Mouse (Mus musculus) intestine, embryonic 14.5 days (tissue): ENCODE data around the gene Tcta. TPM values are rescaled to one million over a fixed set of nuclear protein-coding genes. Genes with fewer than 3 reads are reported as not detected.
"Not testable (repeated sequence)": the region's sequence is repeated elsewhere in the genome, so short reads cannot be mapped to it uniquely, and the experiment has no call there.

Source experiments
- ATAC-seq: fragments of 200-750 bp; cut with Nextera tagmentation; replicated peaks from 2 replicates; pipeline ENCODE4 v1.8.0; 2017; ENCODE audit warnings: low read depth, moderate number of reproducible peaks, moderate TSS enrichment, moderate library complexity; ENCODE audit not compliant: low FRiP score, low TSS enrichment
- DNase-seq: peaks from one replicate; pipeline ENCODE4 v3.0.0-alpha.2; 2018; ENCODE audit warnings: low spot score
- H3K27ac ChIP-seq: fragments of 300-500 bp; sonication (generic); 2 replicates; pipeline ENCODE4 v1.5.1; 2014; ENCODE audit warnings: low read depth, mild to moderate bottlenecking, control low read depth
- H3K27me3 ChIP-seq: fragments of 300-500 bp; sonication (generic); replicated peaks from 2 replicates; pipeline ENCODE4 v1.6.1; 2014; ENCODE audit warnings: low read length, control low read depth; ENCODE audit not compliant: control insufficient read depth, insufficient read depth
- H3K36me3 ChIP-seq: fragments of 300-500 bp; sonication (generic); 2 replicates; pipeline ENCODE4 v1.6.1; 2014; ENCODE audit warnings: low read length, control low read depth; ENCODE audit not compliant: control insufficient read depth, insufficient read depth
- H3K4me1 ChIP-seq: fragments of 300-500 bp; sonication (generic); replicated peaks from 2 replicates; pipeline ENCODE4 v1.6.1; 2014; ENCODE audit warnings: low read length, control low read depth, mixed read lengths; ENCODE audit not compliant: control insufficient read depth, insufficient read depth
- H3K4me2 ChIP-seq: fragments of 300-500 bp; sonication (generic); 2 replicates; pipeline ENCODE4 v1.6.1; 2014; ENCODE audit warnings: low read length
- H3K4me3 ChIP-seq: fragments of 300-500 bp; sonication (generic); 2 replicates; pipeline ENCODE4 v1.5.1; 2014; ENCODE audit warnings: low read depth, low read length, control low read depth, mixed read lengths
- H3K9ac ChIP-seq: fragments of 300-500 bp; sonication (generic); 2 replicates; pipeline ENCODE4 v1.6.1; 2014; ENCODE audit warnings: mild to moderate bottlenecking, low read length
- H3K9me3 ChIP-seq: fragments of 300-500 bp; sonication (generic); 2 replicates; pipeline ENCODE4 v1.6.1; 2016; ENCODE audit warnings: low read length, control low read depth; ENCODE audit not compliant: control insufficient read depth
- WGBS: fragments of 180-500 bp; shearing (Covaris S2); extraction: QIAGEN DNeasy Blood & Tissue Kit; methylation state at CpG from one replicate; pipeline ENCODE4 v1.1.7; 2014; 5-methylcytosine and 5-hydroxymethylcytosine counted together
- polyA plus RNA-seq: library from polyadenylated mRNA; unstranded; fragments of >200 nt; fragmentation: Nextera tagmentation; extraction: Ambion mirVana; gene quantifications from 2 replicates; pipeline ENCODE4 v1.2.1, GENCODE M21; 2014

Tcta gene
- polyA plus RNA-seq, 1 experiment from 2014 or later, result 30.4 TPM

DNA sequence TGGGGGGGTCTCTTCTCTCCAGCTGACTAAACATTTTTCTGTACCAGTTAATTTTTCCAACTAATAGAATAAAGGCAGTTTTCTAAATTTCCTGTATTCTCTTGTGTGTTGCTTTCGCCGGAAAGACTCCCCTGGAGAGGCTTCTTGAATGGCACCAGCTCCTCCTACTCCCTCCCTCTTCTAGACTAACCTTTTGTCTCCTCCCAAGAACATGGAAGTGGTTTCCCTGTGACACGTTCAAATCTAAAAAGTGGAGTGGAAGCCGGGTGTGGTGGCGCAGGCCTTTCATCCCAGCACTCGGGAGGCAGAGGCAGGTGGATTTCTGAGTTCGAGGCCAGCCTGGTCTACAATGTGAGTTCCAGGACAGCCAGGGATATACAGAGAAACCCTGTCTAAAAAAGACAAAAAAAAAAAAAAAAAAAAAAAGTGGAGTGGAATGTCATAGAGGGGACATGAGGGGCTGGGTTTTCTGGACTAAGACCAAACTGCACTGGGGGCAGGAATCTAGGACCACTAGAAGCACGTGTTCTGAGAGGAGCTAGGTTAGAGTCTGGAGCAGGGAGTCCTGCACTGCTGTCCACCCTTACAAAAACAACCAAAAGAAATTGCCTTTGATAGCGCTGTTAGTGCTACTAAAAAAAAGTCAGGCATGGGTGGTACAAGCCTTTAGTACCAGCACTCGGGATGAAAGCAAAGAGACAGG is 32.0 kb upstream of the Tcta start:
- ATAC-seq, result no peak
- Histone ChIP-seq H3K27me3 (no peaks in the 10 kb centered on the region), H3K9ac (no peak overlapping the region; the same call in 1 of the 2 replicates), H3K27ac (peak overlapping the region; percentile 96), H3K4me3 (peak overlapping the region; percentile 89; the same call in 1 of the 2 replicates), H3K4me2 (peak overlapping the region; percentile 88), H3K4me1 (peaks cover 19% of the 10 kb centered on the region; the same call in 1 of the 2 replicates), H3K36me3 (peaks cover 43% of the 10 kb centered on the region), H3K9me3 (no peaks in the 10 kb centered on the region)
- 70% methylated on average over 10 of the region's 10 CpGs for WGBS
- DNase-seq, result no peak

DNA sequence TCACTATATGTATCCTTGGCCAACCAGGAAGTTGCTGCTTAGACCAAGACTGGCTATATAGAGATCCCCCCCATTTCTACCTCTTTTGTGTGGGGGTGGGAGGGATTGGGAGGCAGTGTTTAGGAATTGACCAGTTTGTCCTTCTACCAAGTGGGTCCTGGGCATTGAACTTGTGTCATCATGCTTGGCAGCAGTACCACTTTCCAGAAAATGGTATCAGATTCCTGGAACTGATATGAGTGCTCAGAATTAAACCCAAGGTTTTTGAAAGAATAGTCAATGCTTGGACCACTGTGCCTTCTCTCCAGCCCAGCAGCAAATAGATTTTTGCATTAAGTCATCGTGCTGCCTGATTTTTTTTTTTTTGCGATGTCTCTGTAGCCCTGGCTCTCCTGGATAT is 19.9 kb upstream of the Tcta start:
- no peak overlapping the region for H3K4me3 ChIP-seq
- 93% methylated on average over 2 of the region's 2 CpGs for WGBS

DNA sequence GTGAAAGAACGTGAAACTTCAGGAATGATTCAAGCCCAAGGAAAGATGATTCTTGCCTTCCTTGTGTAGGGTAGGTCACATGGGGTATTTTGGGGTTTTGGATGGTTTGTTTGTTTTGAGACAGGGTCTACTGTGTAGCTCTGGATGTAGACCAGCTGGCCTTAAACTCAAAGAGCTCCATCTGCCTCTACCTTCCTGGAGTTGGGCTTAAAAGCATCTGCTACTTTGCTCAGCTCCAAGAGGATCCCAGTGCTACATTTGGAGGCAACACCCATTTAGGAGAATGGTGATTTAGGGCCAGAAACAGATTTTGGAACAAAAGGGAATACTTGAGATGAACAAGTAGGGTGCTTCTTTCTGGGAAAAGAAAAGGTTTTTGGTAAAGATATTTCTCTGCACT is 18.8 kb upstream of the Tcta start:
- WGBS, result 91% methylated on average over 1 of the region's 1 CpGs
- no peak overlapping the region for H3K4me3 ChIP-seq
- no peaks in the 10 kb centered on the region for H3K9me3 ChIP-seq
- H3K4me1 ChIP-seq, result no peaks in the 10 kb centered on the region
- ATAC-seq (no peak), DNase-seq (no peak)
- peaks cover 48% of the 10 kb centered on the region for H3K36me3 ChIP-seq
- no peak overlapping the region for H3K27ac ChIP-seq
- H3K27me3 ChIP-seq, result no peaks in the 10 kb centered on the region
- no peak overlapping the region for H3K4me2 ChIP-seq
- no peak overlapping the region for H3K9ac ChIP-seq

More for the DNA sequence above, 19.9 kb upstream of the Tcta start:
- ATAC-seq (no peak), DNase-seq (no peak)
- no peaks in the 10 kb centered on the region for H3K27me3 ChIP-seq
- no peak overlapping the region for H3K27ac ChIP-seq
- H3K4me1 ChIP-seq, result no peaks in the 10 kb centered on the region
- peaks cover 49% of the 10 kb centered on the region for H3K36me3 ChIP-seq
- H3K4me2 ChIP-seq, result no peak overlapping the region
- no peaks in the 10 kb centered on the region for H3K9me3 ChIP-seq
- no peak overlapping the region for H3K9ac ChIP-seq

DNA sequence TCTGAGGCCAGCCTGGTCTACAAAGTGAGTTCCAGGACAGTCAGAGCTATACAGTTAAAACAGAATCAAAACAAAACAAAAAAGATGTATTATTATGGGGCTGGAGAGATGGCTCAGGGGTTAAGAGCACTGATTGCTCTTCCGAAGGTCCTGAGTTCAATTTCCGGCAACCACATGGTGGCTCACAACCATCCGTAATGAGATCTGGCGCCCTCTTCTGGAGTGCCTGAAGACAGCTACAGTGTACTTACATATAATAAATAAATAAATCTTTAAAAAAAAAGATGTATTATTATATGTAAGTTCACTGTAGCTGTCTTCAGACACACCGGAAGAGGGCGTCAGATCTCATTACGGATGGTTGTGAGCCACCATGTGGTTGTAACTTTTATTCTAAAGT is 16.1 kb upstream of the Tcta start:
- not testable (repeated sequence) for H3K9me3 ChIP-seq, H3K9ac ChIP-seq, ATAC-seq, H3K27me3 ChIP-seq, H3K4me3 ChIP-seq, H3K27ac ChIP-seq, DNase-seq, H3K4me1 ChIP-seq, H3K4me2 ChIP-seq
- 96% methylated on average over 7 of the region's 7 CpGs for WGBS
- H3K36me3 ChIP-seq, result peaks cover 41% of the 10 kb centered on the region

DNA sequence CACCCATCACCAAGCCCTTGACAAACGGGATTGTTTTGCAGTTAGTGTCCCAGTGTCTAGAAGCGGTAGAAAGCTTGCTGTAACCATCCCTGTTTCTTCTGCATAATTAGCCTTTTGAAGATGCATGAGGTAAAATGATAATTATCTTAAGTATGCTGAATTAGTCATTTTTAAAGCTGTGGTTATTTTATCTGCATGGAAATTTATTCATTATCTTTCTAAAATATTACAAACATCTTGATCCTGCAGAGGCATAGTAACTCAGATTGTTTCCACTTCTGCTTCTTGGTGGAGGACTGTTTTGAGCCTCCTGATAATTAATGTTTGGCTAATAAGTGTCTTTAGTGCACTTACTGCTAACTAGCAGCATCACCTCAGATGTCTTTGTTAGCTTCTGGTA is 12.5 kb upstream of the Tcta start:
- WGBS, result 81% methylated on average over 2 of the region's 2 CpGs
- Histone ChIP-seq H3K4me1 (no peaks in the 10 kb centered on the region), H3K27ac (no peak overlapping the region), H3K27me3 (no peaks in the 10 kb centered on the region), H3K4me2 (no peak overlapping the region), H3K36me3 (peaks cover 52% of the 10 kb centered on the region), H3K4me3 (no peak overlapping the region), H3K9ac (no peak overlapping the region), H3K9me3 (no peaks in the 10 kb centered on the region)
- no peak for DNase-seq
- no peak for ATAC-seq

DNA sequence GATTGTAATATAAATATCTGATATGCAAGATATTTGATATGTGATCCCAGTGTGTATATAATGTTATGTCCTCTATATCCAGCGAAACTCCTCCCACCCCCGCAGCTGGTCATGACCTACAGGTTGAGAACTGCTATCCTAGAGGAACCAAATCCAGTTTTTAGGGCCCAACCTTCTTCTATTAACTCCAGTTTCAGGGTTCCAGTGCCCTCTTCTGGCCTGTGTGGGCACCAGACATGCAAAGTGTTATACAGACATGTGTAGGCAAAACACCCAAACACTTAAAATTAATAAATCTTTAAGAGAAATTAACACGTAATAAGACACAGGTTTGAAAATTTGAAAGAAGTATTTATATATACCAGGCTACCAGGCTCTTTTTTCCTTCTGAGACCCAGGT is 11.6 kb upstream of the Tcta start:
- no peaks in the 10 kb centered on the region for H3K9me3 ChIP-seq
- H3K9ac ChIP-seq, result no peak overlapping the region
- no peaks in the 10 kb centered on the region for H3K4me1 ChIP-seq
- H3K27ac ChIP-seq, result no peak overlapping the region
- H3K4me2 ChIP-seq, result no peak overlapping the region
- 96% methylated on average over 3 of the region's 3 CpGs for WGBS
- DNase-seq (no peak), ATAC-seq (no peak)
- H3K4me3 ChIP-seq, result no peak overlapping the region
- H3K36me3 ChIP-seq, result peaks cover 52% of the 10 kb centered on the region
- H3K27me3 ChIP-seq, result no peaks in the 10 kb centered on the region

DNA sequence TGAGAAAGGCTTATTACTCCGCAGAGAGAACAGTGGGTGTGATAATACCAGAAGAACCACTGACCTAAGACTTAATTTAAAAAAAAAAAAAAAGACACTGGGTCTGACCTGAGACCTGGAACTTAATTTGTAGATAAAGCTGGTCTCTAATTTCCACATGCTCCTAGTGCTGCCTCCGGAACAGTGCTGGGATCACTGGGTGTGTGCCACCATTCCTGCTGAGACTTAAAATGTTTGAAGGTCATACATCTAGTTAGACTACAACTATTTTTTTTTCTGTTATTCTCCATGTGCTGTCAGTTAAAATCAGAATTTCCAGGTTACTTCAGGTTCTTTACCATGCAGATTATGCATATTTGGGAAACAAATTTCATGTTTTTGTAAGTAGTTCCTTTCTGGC is 2.2 kb upstream of the Tcta start:
- WGBS, result 61% methylated on average over 2 of the region's 2 CpGs
- Histone ChIP-seq H3K27ac (no peak overlapping the region), H3K4me3 (peak overlapping the region; percentile 94), H3K9me3 (no peaks in the 10 kb centered on the region), H3K9ac (peak overlapping the region; percentile 98), H3K27me3 (no peaks in the 10 kb centered on the region), H3K4me1 (peaks cover 28% of the 10 kb centered on the region), H3K36me3 (peaks cover 8% of the 10 kb centered on the region), H3K4me2 (peak overlapping the region; percentile 96)
- ATAC-seq, result no peak
- DNase-seq, result no peak

DNA sequence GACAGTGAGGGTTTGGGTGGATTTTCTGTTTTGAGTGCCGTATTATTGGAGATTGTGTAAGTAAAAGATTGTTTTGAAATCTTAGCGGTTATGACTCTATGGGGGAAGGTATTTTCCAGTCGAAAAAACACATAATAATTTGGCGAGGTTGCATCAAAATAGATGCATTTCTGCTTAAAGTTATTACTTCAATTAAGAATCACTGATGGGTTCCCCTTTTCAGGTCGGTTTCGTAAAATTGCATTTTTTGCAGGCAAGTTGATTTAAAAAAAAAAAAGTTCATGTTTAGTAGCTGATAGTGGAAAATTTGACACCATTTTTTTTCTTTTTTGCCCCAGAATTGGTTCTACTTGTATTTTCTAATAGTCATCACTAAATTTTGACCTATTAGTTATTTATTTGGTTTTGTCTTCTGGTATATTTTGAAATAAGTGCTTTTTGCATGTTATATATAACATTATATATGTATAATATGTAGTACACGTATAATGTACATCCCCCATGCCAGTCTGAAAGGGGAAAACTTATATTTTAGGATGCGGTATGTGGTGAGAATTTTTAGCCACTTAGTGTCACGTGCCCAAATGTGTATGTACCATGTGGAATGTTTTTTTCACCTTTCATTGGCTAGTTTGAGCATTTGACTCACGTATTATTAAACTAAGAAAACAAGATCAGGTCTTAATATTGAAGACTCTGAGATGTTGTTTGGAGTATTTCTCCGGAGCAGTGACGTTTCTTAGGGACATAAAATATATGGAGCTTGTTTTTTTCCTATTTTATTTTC is 1.3 kb upstream of the Tcta start:
- H3K36me3 ChIP-seq, result peaks cover 16% of the 10 kb centered on the region
- peak overlapping the region; percentile 96 for H3K4me2 ChIP-seq
- peak overlapping the region; percentile 94 for H3K4me3 ChIP-seq
- H3K4me1 ChIP-seq, result peaks cover 31% of the 10 kb centered on the region
- peak overlapping the region; percentile 100 for H3K27ac ChIP-seq
- ATAC-seq (no peak), DNase-seq (no peak)
- 9% methylated on average over 12 of the region's 12 CpGs for WGBS
- no peaks in the 10 kb centered on the region for H3K9me3 ChIP-seq
- H3K9ac ChIP-seq, result peak overlapping the region; percentile 98
- no peaks in the 10 kb centered on the region for H3K27me3 ChIP-seq
